Mouse (Mus musculus) thymus, adult 2 months (tissue): ENCODE data around the gene Ccdc134. TPM values are rescaled to one million over a fixed set of nuclear protein-coding genes. Genes with fewer than 3 reads are reported as not detected.

Experiments used
- DNase-seq: peaks from one replicate; pipeline ENCODE4 v3.0.0; 2021
- H3K27ac ChIP-seq: fragments of 200-500 bp; 2 replicates; pipeline ENCODE4 v1.5.1; 2012; ENCODE audit warnings: low read length, control low read depth; ENCODE audit not compliant: control insufficient read depth, insufficient read depth
- H3K27me3 ChIP-seq: fragments of 200-500 bp; 2 replicates; pipeline ENCODE4 v1.6.1; 2012; ENCODE audit warnings: mild to moderate bottlenecking, low read length, moderate library complexity, mixed read lengths; ENCODE audit not compliant: control insufficient read depth, insufficient read depth
- H3K36me3 ChIP-seq: fragments of 200-500 bp; 2 replicates; pipeline ENCODE4 v1.6.1; 2012; ENCODE audit warnings: mild to moderate bottlenecking, low read length, moderate library complexity; ENCODE audit not compliant: control insufficient read depth, insufficient read depth
- H3K4me1 ChIP-seq: fragments of 200-500 bp; replicated peaks from 2 replicates; pipeline ENCODE4 v1.6.1; 2012; ENCODE audit warnings: low read length; ENCODE audit not compliant: control insufficient read depth, insufficient read depth
- H3K4me3 ChIP-seq: fragments of 200-500 bp; 2 replicates; pipeline ENCODE4 v1.5.1; 2012; ENCODE audit warnings: mild to moderate bottlenecking, low read length, control low read depth, moderate library complexity; ENCODE audit not compliant: control insufficient read depth, insufficient read depth
- CTCF ChIP-seq: fragments of 200-500 bp; IDR thresholded peaks from 2 replicates; pipeline ENCODE4 v1.5.1; 2012; ENCODE audit warnings: mild to moderate bottlenecking, control low read depth, low read length, moderate library complexity, borderline replicate concordance; ENCODE audit not compliant: control insufficient read depth, poor library complexity, insufficient read depth; ENCODE audit errors: extremely low read depth
- POLR2A ChIP-seq: fragments of 200-500 bp; IDR thresholded peaks from 2 replicates; pipeline ENCODE4 v1.6.1; 2012; ENCODE audit warnings: mild to moderate bottlenecking, low read length, control low read depth, moderate library complexity; ENCODE audit not compliant: control insufficient read depth, poor library complexity, insufficient read depth; ENCODE audit errors: extremely low read depth
- WGBS: fragments of 180-500 bp; shearing (Covaris S2); methylation state at CpG from one replicate; pipeline ENCODE4 v1.1.7; 2018; 5-methylcytosine and 5-hydroxymethylcytosine counted together
- polyA plus RNA-seq: library from polyadenylated mRNA; depleted of rRNA; stranded (reverse); fragments of >200 nt; gene quantifications from 2 replicates; pipeline ENCODE4 v1.2.3, GENCODE M21; 2012

The Ccdc134 gene
- polyA plus RNA-seq, 1 experiment: 39.4 TPM

GRCm38 (mm10) chr15:82159471-82159870 is 31.7 kb downstream of the Ccdc134 start:
- Histone ChIP-seq H3K27ac (no peak overlapping the region), H3K36me3 (no peaks in the 10 kb centered on the region), H3K4me3 (no peak overlapping the region), H3K27me3 (no peaks in the 10 kb centered on the region), H3K4me1 (peaks cover 56% of the 10 kb centered on the region)
- WGBS: 95% methylated on average over 9 of the region's 9 CpGs
- no peak for DNase-seq
- TF ChIP-seq CTCF (no peak), POLR2A (no peak)

- H3K27ac ChIP-seq: peak overlapping the region; percentile 95
- H3K27me3 ChIP-seq: no peaks in the 10 kb centered on the region
- H3K4me3 ChIP-seq: no peak overlapping the region
- TF ChIP-seq CTCF (no peak), POLR2A (no peak)
- WGBS: 55% methylated on average over 11 of the region's 11 CpGs
- no peak for DNase-seq
- H3K4me1 ChIP-seq: peaks cover 58% of the 10 kb centered on the region
- no peaks in the 10 kb centered on the region for H3K36me3 ChIP-seq
These were observed 33.3 kb downstream of the Ccdc134 start for GRCm38 (mm10) chr15:82160731-82161640.

GRCm38 (mm10) chr15:82161965-82162600 is 34.4 kb downstream of the Ccdc134 start:
- H3K4me3 ChIP-seq: no peak overlapping the region
- H3K27ac ChIP-seq: peak overlapping the region; percentile 89
- WGBS: 24% methylated on average over 12 of the region's 12 CpGs
- DNase-seq: peak; percentile 46
- no peaks in the 10 kb centered on the region for H3K27me3 ChIP-seq
- peaks cover 60% of the 10 kb centered on the region for H3K4me1 ChIP-seq
- no peaks in the 10 kb centered on the region for H3K36me3 ChIP-seq
- TF ChIP-seq CTCF: no peak
- no peak for TF ChIP-seq POLR2A

- Histone ChIP-seq H3K27ac (peak overlapping the region; percentile 89), H3K36me3 (no peaks in the 10 kb centered on the region), H3K4me3 (no peak overlapping the region), H3K4me1 (peaks cover 71% of the 10 kb centered on the region), H3K27me3 (no peaks in the 10 kb centered on the region)
- TF ChIP-seq POLR2A: no peak
- TF ChIP-seq CTCF: 0 out of 2 replicates have a peak, but pooled peaks have one; percentile 26
- WGBS: 46% methylated on average over 10 of the region's 10 CpGs
- no peak for DNase-seq
These were observed 35.8 kb downstream of the Ccdc134 start for GRCm38 (mm10) chr15:82163356-82164060.

- Histone ChIP-seq H3K36me3 (no peaks in the 10 kb centered on the region), H3K27me3 (no peaks in the 10 kb centered on the region), H3K27ac (peak overlapping the region; percentile 89), H3K4me1 (peaks cover 72% of the 10 kb centered on the region), H3K4me3 (no peak overlapping the region)
- DNase-seq: no peak
- TF ChIP-seq CTCF (no peak), POLR2A (no peak)
- 14% methylated on average over 4 of the region's 4 CpGs for WGBS
These were observed 36.3 kb downstream of the Ccdc134 start for GRCm38 (mm10) chr15:82164061-82164399.

- TF ChIP-seq CTCF (no peak), POLR2A (no peak)
- Histone ChIP-seq H3K36me3 (no peaks in the 10 kb centered on the region), H3K4me3 (no peak overlapping the region), H3K4me1 (peaks cover 69% of the 10 kb centered on the region), H3K27me3 (no peaks in the 10 kb centered on the region), H3K27ac (peak overlapping the region; percentile 89; the same call in 1 of the 2 replicates)
- no peak for DNase-seq
- WGBS: 75% methylated on average over 7 of the region's 7 CpGs
These were observed 36.8 kb downstream of the Ccdc134 start for GRCm38 (mm10) chr15:82164496-82164895.
